Mouse (Mus musculus): Measurements from ENCODE around the gene Myf5.

The Myf5 gene

DNA sequence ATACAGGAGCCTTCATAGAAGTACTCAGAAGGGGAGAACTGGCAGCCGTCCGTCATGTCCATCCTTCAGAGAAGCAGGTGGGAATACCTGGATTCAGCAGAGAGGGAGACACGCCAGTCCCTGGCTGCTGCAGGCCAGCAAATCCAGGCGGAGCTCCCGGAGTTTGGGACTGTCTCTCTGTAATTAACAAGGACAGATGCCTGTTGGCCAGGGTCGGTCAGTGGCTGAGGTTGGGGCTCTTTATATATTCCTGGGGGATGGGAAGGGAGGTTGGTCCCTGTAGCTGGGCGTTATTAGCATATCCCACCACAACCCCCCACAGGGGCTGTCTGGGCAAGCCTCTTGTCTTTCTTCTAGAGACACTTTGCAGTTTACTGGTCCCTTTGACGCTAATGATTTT lies at the start of gene Myf5:
Gene Myf5 (minus strand): TSS at position 265 of the 400 bp plus-strand sequence.
- DNase-seq = no peak

DNA sequence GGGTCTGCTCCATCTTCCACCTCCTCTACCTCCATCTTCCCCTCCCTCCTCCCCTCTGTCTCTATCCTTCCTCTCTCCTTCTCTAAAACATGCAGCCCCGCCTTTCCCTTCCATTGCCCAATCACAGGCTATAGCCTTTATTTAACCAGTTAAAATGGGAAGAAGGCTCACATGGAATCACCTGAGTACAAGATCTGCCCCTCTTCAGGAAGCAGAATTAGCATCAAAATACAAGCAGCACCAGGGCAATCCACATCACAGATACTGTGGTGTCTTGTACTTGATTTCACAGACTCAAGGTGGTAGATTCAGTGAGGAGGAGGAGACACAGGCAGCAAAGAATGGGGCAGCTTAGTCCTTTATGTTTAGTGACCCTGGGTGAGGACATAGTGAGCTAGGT lies 42.8 kb upstream of the Myf5 start:
- no peak for DNase-seq

DNA sequence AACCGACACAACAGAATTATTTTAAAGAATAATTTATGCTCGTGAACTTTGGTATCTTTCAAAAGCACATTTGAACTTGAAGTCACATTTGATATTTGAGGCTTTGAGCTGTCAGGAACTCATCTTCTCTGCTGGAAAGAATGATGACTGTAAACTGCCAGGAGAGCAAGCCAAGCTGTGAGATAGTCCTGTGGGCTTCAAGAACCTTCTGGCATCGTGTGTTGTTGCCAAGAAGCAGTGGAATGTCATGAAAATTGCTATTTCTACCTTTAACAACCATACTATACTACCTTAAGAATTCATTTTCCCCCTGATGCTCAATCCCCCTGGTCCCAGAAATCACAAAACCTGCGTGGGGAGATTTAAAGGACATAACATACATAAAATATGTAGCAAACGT lies 33.3 kb upstream of the Myf5 start:
- no peak for DNase-seq

DNA sequence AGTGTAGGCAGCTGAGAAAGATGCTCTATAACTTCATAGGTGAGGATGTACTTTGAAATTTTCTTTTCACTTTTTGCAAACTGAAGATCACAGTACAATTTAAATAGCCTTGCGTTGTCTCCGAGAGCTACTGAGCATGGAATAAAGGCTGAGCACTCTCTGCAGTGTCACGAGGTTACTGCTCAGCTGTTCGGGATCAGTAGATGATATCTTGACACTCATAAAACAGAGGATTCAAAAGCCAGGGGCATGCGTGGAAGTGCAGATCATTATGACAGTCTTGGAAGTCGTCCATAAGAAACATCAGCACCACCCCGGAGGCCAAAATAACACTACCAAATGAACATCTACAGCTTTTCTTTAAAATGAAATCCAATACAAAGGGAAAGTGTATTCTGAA lies 30.7 kb upstream of the Myf5 start:
- no peak for DNase-seq

DNA sequence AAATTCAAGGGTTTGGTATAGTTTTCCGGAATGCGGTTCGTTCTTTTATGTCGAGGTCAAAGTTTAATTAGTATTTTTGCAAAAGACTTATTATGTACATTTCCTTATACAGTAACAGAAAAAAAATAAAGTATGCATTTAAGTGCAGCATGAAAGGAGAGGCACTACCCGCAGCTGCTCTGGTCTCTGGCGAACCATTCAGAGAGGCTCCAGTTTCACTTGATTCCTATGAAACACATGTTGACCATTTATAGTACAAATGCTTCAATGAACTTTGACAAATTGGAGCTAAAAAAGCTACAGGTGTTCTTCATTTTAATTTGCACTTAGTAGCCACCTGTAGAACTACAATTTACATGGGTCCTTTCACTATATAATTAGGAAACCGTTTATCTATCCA lies 28.8 kb upstream of the Myf5 start:
- no peak for DNase-seq

DNA sequence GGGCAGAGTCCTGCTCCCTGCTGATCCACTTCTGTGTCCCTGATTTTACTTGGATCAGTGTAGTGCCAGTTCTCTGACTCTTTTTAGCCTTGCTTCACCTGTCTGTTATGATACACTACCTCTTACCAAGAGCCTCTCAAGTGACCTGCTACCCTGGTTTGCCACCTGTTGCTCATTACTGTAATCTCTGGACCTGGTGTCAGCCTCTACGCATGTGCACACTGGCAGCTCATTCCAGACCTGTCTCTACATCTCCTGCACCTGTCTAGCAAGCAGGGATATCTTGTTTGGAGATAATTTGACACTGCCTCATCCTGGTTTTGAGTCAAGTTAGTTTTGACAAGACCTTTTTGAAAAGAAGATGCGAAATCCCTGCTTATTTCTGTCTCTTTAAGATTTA lies 20.5 kb upstream of the Myf5 start:
- DNase-seq = no peak

DNA sequence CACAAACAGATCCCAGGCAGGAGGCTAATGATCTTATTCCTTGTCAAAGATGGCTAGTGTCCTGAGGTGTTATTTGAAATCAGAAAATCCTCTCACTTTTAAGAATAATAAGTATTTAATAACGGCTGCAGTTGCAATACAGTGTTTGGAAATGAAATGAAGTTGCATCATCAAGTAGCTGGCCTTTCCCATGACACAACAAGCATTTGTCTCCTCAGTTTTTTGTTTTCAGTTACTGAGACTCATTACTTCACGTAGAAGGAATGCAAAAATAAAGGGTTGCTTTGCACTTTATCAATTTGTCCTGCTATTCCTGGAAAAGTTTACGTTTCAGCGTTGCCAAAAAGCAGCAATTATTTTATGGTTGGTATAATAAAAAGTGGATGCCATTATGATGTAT lies 17.5 kb upstream of the Myf5 start:
- no peak for DNase-seq

DNA sequence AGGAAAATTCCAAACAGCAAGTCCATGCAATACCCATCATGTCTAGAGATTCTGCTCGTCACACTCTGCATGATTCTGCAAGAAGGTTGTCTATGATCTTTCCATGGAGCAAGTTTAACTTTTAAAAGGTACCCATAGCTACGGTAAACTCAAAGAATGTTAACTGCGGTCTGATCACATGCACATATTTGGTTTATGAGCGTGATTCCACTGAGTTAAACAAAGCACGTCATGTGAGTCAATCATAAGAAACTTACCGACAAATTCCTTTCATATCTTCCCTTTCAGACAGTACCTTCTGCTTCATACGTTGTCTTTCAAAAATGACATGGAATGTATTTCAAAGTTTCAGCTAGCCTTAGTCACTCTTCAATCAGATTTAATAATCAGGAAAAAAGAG lies 16.3 kb upstream of the Myf5 start:
- DNase-seq = no peak

DNA sequence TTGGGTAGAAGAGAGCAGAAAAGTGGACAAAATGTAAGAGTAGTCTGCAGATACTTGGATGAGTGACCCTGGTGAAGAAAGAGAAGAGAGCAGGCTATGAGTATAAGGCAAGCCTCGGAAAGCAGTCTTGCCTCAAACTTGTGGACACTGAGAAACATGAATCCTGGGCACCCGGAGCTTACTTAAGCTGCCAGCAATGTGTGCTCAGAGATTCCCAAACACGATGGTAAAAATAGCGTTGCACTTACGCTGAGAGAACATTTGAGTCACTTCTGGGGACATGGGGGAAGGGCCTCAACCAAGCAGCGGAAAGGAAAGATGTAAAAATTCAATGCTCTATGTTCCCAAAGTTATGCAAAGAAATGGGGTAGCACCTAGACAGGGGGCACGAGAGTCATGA lies 13.7 kb upstream of the Myf5 start:
- no peak for DNase-seq

DNA sequence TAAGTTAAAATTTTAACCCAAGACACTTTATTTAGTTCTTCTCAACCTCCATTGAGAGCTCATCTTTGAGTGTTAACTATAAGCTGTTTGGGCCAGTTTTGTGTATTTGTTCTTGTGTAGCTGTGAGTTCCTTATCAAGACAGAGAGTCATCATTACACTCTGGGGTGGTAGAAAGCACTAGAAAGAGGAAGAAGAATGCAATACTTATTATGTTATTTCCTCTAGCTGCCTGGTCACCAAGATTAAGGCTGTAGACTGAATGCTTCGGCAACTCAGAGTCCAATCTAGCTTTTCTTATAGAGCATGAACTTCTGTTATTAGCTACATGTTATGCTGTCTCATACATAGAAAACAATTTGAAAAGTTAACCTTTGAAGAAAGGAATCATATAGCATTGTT lies 10.5 kb upstream of the Myf5 start:
- DNase-seq = no peak

DNA sequence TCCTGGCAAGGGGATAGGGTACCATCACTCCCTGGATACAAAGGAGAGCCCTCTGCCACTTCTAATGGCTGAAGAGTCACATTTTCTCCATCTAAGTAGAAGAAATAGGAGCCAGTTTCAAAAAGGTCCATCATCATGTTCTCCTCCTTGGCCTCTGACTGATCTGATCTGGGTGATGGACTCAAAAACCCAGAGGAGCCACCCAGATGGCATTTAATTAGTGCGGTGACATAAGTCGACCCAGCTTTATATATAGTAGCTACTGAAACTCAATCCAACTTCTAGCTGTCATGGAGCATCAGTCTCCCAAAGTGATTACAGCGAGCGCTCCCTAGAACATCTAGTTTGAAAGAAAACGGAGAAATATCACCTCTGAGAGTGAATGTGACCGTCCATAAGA lies 8.6 kb upstream of the Myf5 start, which contains the start of gene Myf6:
Gene Myf6 (minus strand): TSS at position 170 of the 400 bp plus-strand sequence.
- no peak for DNase-seq

DNA sequence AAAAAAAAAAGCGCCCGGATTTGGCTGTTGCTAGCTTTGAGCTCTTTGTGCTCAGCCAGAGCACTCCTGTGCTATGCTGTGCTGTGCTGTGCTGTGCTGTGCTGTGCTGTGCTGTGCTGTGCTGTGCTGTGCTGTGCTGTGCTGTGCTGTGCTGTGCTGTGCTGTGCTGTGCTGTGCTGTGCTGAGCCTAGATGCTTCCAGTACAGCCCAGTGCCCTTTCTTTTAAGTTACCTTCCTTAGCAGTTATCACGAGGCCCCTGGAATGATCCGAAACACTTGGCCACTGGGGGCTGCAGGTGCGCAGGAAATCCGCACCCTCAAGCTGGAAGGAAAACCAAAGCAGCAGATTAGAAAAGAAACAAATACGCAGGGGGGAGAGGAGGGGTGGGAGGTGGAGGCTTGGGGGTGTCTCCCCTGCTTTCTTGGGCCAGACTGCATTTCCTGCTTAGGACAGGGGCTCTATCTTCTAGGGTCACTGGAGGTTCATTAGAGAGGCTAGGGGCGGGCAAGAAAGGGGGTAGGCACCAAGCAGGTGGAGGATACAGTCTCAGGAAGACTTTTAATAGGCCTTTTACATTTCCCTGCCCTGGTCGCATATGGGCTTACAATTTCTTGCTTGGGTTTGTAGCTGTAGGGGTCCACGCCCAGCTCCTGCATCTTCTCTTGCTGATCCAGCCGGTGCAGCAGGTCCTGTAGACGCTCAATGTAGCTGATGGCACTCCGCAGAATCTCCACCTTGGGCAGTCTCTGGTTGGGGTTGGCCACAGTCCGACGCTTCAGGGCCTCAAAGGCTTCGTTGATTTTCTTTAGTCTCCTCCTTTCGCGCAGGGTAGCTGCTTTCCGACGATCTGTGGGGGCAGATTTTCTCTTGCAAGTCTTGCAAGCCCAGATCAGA lies 7.9 kb upstream of the Myf5 start:
- no peak for DNase-seq

DNA sequence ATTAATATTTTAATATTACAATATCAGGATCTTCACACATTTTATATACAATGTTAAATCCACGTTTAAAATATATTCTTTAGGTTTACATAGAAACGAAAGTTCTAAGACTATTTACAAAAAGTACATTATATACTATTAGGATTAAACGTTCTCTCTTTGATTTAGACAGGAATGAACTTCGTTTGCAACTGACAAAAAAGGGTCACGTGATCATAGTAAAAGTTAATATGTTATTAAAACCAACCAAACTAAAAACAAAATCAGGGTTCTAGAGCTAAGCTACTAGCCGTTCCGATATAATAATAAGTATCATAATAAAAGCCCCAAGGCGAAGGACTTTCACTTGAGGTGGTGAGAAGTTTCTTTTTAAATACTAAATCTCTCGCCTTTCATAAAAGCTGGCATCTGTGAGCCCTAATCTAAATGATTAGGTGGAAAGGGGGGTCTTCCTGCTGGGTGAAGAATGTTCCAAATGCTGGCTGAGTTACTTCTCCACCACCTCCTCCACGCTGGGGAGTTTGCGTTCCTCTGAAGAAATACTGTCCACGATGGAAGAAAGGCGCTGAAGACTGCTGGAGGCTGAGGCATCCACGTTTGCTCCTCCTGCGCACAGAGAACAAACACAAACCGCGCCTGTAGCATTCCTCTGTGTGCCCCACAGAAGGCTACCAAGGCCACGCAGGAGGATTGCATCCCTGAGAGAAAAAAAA lies 7.1 kb upstream of the Myf5 start:
- DNase-seq = no peak

DNA sequence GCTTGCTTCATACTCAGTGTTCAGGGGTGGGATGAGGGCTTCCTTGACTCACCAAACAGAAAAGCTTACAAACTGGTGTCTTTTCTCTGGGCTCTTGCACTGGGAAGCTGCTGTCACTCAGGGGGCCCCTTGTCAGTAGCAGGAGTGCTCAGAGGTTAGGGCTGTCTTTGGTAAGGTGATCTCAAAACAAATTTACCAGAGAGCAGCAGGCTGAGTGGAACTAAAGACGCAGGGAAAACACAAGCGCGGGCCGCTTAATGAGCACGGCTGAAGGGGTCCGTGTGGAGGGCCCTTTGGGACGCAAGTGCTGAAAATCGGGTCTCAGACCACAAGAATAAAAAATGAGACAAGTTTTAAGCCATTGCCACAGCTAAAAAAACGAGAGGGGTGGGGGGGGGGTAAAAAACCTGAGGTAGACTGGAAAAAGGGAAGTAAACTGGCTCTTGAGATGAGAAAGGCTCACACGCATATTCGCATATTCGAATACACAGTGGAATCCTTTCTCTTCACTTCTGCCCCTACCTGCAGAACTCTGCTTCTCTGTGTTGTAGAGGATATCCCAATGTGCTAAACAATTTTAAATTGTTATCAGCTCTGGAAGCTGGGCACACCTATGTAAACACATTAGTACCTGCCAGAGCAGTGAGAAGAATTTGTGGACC lies 2.9 kb upstream of the Myf5 start:
- DNase-seq = no peak

DNA sequence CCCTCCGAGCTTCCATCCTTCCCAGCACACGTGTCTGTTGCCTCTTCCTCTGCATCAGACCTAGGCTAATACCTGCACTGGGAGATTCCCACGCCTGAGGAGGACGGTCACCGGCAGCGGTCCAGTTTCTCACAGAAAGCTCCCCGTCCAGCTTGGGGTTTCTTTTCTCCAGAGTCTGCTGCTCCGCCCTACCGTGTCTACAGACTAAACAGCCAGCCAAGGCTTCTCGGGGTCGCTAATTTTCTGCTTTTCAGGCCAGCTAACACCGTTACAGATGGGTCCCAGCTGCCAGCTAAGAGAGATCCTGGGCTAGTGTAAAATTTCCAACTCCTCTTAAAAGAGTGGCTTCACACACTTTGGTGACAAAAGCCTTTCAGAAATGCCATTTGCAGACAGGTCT lies 836 bp upstream of the Myf5 start:
- DNase-seq = no peak

DNA sequence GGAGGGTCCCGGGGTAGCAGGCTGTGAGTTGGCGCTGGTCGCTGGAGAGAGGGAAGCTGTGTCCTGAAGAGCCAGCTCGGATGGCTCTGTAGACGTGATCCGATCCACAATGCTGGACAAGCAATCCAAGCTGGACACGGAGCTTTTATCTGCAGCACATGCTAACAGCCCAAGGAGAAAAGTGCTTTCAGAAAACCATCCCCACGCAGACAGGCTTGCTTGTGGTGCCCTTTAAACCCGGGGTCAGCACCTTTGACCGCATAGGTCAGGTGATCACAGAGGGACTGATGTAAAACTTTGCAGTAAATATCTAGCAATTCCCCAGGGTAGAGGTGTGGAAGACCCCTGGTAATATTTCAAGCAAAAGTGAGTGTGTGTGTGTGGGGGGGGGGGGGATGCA lies 1.9 kb downstream of the Myf5 start:
- DNase-seq = no peak

DNA sequence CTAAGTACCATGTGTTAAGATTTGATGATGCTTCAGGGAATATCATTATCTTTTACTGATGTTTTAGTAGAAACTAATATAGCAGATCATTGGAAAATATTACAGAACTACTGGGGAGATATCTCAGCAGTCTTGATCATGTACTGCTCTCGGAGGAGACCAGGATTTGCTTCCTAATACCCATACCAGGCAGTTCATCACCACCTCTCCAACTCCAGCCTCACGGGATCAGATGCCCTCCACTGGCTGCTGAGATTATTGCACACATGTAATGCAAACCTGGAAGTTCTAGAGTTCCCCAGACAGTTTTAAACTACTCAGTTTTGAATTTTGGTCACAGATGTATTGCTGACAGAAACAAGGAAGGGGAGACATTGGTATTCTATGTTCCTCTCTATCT lies 12.4 kb downstream of the Myf5 start:
- DNase-seq = no peak

DNA sequence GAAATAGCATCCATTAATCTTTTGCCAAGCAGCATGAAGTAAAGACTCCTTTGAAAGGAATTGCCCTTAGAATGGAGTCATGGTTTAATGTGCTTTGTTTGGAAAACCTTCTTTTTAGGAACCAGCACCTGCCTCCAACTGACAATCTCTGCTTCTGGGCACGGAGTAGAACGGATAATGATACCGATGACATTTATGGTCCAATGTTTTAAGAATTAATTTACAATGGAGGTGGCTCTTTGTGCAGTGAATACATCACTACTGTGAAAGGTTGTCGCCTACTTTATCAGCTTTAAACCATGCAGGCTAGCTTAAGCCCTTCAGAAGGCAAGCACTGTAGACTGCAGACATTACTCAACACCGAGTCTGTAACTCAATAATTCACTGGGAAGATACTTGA lies 14.2 kb downstream of the Myf5 start:
- no peak for DNase-seq

DNA sequence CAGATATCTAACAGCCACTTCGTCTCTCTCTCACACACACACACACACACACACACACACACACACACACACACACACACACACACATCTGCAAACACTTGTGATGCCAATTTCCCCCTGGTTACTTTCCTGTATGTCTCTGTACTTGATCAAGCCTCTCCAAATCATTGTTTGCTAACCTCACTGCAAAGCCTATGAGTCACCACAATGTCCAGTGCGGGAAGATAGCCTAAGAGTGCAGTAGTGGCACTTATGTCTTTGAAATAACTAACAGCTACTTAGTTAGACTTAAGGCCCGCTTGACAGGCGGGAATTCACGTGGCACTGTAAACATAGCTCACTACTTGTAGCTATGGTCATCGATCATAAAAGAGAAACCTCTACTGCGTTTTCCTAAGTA lies 18.1 kb downstream of the Myf5 start:
- DNase-seq = no peak

DNA sequence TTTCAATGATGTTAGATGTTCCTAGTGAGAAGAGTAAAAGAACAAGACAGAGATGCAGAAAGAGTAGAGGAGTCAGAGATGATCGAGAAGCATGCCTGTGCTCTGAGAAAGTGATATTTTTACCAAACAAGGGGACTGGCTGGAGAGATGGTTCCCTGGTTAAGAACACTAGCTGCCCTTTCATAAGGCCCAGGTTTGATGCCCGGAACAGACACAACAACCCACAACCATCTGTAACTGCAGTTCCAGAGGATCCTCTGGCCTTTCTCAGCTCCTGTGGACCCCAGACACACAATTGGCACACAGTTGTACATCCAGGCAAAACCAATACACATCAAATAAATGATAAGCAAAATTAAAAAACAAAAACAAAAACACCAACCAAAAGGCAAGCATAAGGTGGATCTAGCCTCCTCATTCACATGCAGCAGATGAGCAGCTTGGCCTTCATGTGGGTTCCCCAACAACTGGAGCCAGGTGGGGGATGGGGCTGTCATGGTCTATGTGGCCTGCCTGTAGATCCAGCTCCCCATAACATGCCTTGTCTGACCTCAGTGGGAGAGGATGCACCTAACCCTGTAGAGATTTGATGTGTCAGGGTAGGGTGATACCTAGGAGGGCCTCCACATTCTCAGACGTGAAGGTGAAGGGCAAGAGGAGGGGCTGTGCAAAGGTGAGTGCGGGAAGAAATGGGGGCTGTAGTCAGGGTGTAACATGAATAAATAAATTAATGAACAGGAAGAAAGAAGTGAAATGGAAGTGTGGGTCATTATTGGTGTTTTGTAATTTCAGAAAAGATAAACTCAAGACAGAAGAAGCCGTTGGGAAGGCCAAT lies 36.2 kb downstream of the Myf5 start:
- no peak for DNase-seq

DNA sequence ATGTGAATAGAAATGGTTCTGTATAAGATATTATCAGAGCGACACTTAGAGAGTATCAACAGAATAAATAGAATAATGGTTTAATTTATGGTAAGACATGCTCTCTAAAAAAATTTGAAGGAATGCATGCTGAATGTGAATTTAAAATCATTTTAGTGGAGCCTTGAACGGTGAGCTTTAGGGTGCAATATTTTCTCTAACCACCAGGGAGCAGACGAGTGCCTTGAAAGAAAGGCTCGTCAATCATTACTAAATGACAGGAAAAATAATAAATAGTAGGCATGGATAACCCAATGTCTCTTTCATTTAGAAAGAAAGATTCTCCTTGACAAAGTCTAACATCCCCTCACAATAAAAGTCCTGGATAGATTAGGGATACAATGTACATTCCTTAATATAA lies 43.2 kb downstream of the Myf5 start:
- DNase-seq = no peak

DNA sequence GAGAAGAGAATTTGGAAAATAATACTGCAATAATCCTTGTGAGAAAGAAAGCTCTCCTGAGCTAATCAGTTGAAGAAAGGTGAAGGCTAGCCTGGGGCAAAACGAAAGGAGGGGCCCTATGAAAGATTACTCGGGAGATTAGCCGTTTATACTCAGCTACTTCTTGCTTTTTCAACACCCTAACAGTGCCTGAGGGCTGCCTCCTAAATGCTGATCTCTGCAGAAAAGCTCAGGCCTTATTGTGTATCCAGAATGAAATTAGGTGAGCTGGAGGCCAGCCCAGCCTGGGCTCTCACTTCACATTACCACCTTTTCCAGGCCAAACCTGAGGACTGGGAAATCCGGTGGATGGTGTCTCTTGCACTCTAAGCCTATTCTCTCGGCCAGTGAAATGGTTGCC lies 49.0 kb downstream of the Myf5 start:
- no peak for DNase-seq
